Mouse (Mus musculus): ENCODE measurements at regions not wholly inside any gene's neighbourhood (a gene's known extent, or its start where the extent isn't known, plus 50 kb on each side); places are given as distances from the start of the nearest gene placed in this dataset.

DNA sequence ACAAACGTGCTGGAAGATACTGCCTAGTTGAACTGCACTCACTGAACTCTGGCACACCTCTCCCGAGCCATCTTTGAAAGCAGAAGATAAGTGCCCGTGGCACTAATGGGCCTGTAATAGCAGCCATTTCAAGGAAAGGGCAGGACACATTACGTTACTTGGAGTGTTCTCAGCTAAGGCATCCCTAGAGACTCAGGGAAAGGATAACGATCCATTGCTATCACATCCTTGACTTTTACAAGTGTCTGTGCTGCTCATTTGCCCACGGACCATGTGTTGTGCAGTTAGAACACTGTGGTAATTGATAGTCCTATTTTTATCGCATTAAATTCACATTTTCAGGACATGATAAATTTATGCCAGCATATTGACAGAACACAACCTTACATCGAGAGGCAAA lies 79.7 kb upstream of the Bank1 start:
- TF ChIP-seq MAZ (IDR thresholded peaks at IDR 0.05; ENCODE audit: low read depth, low read length) (no peak), JUND (IDR thresholded peaks at IDR 0.05; ENCODE audit: low read depth, low read length) (no peak), ZKSCAN1 (IDR thresholded peaks at IDR 0.05; ENCODE audit: low read depth, low read length) (no peak), TAL1 (IDR thresholded peaks at IDR 0.05; ENCODE audit: low read length) (no peak), HCFC1 (IDR thresholded peaks at IDR 0.05; ENCODE audit: low read depth, low read length) (no peak), POLR2A (IDR thresholded peaks at IDR 0.05; ENCODE audit: control insufficient read depth in 1 of 2, insufficient read depth in 1 of 2, low read depth in 1 of 2, low read length in 2 of 2, poor library complexity in 1 of 2) (no peak), USF1 (IDR thresholded peaks at IDR 0.05; ENCODE audit: low read depth, low read length) (no peak), ETS1 (IDR thresholded peaks at IDR 0.05; ENCODE audit: low read depth, low read length) (no peak), CTCF (IDR thresholded peaks at IDR 0.05 in 2 of 3, conservative IDR thresholded peaks at IDR 0.05 in 1 of 3; ENCODE audit: control insufficient read depth in 1 of 3, insufficient read depth in 1 of 3, low read depth in 2 of 3, low read length in 3 of 3, poor library complexity in 1 of 3, severe bottlenecking in 1 of 3) (no peak), ZMIZ1 (IDR thresholded peaks at IDR 0.05; ENCODE audit: low read depth, low read length) (no peak), CHD1 (IDR thresholded peaks at IDR 0.05; ENCODE audit: low read depth, low read length) (no peak)
